Mouse (Mus musculus) E14TG2a.4 (cell line): ENCODE results near the gene Gosr2.

Source experiments
- H3K27me3 ChIP-seq: 2 replicates; pipeline ENCODE4 v1.6.1; 2014; ENCODE audit warnings: low read length, control low read depth; ENCODE audit not compliant: insufficient read depth
- H3K36me3 ChIP-seq: 2 replicates; pipeline ENCODE4 v1.6.1; 2014; ENCODE audit warnings: low read length, control low read depth; ENCODE audit not compliant: insufficient read depth
- H3K4me1 ChIP-seq: replicated peaks from 2 replicates; pipeline ENCODE4 v1.6.1; 2014; ENCODE audit warnings: low read depth, low read length, control low read depth
- H3K4me3 ChIP-seq: replicated peaks from 2 replicates; pipeline ENCODE4 v1.5.1; 2014; ENCODE audit warnings: mild to moderate bottlenecking, low read length
- H3K9me3 ChIP-seq: 2 replicates; pipeline ENCODE4 v1.6.1; 2014; ENCODE audit warnings: low read length, control low read depth
- CTCF ChIP-seq: conservative IDR thresholded peaks from 2 replicates; pipeline ENCODE4 v1.5.1; 2014; ENCODE audit warnings: low read length
- NANOG ChIP-seq: IDR thresholded peaks from 2 replicates; pipeline ENCODE4 v1.6.1; 2014; ENCODE audit warnings: borderline replicate concordance, low read length, mixed read lengths
- POU5F1 ChIP-seq: IDR thresholded peaks from 2 replicates; pipeline ENCODE4 v1.6.1; 2014; ENCODE audit warnings: low read length, borderline replicate concordance

The Gosr2 gene

DNA sequence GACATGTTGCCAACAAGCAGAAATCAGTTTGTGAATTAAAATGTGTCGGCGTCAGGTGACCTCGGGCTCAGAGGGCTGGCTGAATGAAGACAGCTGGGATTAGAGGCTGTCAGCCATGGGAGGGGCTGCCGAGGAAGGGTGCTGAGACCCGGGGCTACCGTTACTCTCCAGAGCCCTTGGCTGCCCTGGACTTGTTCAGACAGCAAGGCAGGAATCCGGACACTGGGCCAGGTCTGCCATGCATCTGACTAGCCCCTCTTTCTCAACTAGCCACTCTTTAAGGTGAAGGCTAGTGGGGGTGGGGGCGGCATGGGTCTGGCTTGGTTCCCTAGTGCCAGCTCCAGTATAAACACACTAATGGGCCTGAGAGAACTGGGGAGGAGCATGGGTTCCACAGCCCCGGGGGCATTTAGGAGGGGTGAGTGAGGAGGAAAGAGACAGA lies 24.4 kb upstream of the Gosr2 start:
- H3K27me3 ChIP-seq, result peaks cover 38% of the 10 kb centered on the region
- peaks cover 13% of the 10 kb centered on the region for H3K4me1 ChIP-seq
- H3K36me3 ChIP-seq, result no peaks in the 10 kb centered on the region
- TF ChIP-seq NANOG (no peak), CTCF (no peak), POU5F1 (no peak)
- H3K4me3 ChIP-seq, result peak overlapping the region; percentile 51; the same call in 1 of the 2 replicates
- no peaks in the 10 kb centered on the region for H3K9me3 ChIP-seq

DNA sequence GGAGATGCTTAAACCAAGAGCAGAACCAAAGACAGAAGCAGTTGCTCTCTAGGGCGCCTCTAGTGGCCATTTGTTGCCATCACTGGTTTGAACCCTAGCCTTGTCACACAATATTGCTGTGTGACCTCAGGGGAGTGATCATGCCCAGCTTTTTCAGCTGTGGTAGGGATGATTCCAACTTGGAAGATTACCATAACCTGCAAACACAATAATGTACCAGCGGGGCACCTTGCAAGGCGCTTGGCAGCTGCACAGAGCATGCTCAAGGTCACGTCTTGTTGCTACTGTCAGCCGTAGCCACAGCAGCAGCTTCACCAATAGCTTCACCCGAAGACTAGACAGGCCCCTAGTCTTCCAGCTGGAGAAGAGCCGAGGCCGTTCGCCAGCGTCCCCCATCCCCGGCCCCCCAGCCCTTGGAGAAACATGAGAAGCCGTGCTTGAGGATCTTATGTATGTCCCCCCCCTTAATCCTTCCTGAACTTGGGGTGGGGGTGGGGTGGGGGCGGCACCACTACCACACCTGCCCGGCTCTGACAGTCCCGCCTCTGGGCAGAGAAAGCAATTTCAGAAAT lies 23.9 kb upstream of the Gosr2 start:
- no peak for TF ChIP-seq NANOG
- peak; percentile 91 for TF ChIP-seq CTCF
- no peaks in the 10 kb centered on the region for H3K9me3 ChIP-seq
- peaks cover 13% of the 10 kb centered on the region for H3K4me1 ChIP-seq
- H3K27me3 ChIP-seq, result peaks cover 42% of the 10 kb centered on the region
- peak overlapping the region; percentile 51; the same call in 1 of the 2 replicates for H3K4me3 ChIP-seq
- no peaks in the 10 kb centered on the region for H3K36me3 ChIP-seq

DNA sequence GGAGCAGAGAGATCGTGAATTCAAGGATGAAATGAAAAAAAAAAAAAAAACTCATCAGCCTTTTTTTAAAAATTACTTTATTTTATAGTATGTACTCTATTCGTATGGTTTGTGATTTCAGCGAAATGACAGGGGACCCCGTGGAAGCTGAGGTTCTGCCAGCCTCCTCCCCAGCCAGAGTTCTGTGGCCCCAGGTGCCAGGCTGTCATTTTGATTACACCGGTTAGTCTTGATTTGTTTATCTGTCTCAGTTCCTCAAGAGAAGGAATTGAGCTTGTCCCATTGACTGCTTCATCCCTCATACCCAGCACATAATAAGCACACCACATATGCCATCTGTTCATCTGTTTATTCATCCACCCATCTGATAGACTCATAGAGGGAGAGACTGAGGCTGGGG lies 21.7 kb upstream of the Gosr2 start:
- peaks cover 54% of the 10 kb centered on the region for H3K27me3 ChIP-seq
- H3K4me3 ChIP-seq, result no peak overlapping the region
- no peaks in the 10 kb centered on the region for H3K9me3 ChIP-seq
- TF ChIP-seq CTCF (no peak), NANOG (no peak), POU5F1 (no peak)
- peaks cover 13% of the 10 kb centered on the region for H3K4me1 ChIP-seq
- no peaks in the 10 kb centered on the region for H3K36me3 ChIP-seq

DNA sequence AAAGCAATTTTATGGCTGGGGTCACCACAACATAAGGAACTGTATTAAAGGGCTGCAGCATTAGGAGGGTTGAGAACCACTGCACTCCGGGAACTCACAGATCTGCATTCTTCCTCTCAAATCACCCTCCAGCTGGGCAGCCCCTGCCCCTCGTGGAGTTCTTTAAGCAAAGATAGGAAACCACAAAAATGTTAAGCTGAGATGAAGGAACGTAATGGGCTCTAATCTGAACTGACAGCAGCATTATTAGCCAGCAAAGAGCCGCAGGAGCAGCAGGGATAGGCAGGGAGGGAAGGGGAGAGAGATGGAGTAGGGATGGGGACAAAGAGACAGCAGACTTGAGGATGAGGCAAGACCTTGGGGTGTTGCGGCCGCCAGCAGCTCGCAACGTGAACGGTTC lies 19.3 kb upstream of the Gosr2 start:
- no peak for TF ChIP-seq POU5F1
- no peak for TF ChIP-seq CTCF
- no peak for TF ChIP-seq NANOG
- H3K9me3 ChIP-seq, result 0 out of 2 replicates have a peak, but pooled peaks cover 4% of the 10 kb centered on the region
- peaks cover 12% of the 10 kb centered on the region for H3K4me1 ChIP-seq
- no peak overlapping the region for H3K4me3 ChIP-seq
- peaks cover 52% of the 10 kb centered on the region for H3K27me3 ChIP-seq
- no peaks in the 10 kb centered on the region for H3K36me3 ChIP-seq

DNA sequence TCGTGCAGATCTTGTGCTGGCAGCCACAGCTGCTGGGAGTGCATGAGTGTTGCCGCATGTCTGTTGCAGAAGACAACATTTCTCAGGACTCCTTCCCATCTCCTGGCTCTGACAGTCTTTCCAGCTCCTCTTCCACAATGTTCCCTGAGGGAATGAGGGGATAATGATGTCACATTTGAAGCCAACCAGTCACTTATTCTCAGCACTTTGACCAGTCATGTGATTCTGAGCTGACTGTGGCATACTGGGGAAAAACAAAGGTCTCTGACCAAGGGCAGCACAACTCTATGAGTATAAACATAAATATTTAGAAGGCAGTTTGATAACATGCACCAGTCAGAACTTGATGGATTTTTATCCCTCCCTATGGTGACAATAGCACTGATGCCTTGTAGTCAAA lies 16.4 kb upstream of the Gosr2 start:
- H3K36me3 ChIP-seq, result no peaks in the 10 kb centered on the region
- TF ChIP-seq NANOG (no peak), CTCF (no peak), POU5F1 (no peak)
- peaks cover 71% of the 10 kb centered on the region for H3K27me3 ChIP-seq
- 0 out of 2 replicates have a peak, but pooled peaks cover 4% of the 10 kb centered on the region for H3K9me3 ChIP-seq
- H3K4me3 ChIP-seq, result no peak overlapping the region
- peaks cover 7% of the 10 kb centered on the region for H3K4me1 ChIP-seq

DNA sequence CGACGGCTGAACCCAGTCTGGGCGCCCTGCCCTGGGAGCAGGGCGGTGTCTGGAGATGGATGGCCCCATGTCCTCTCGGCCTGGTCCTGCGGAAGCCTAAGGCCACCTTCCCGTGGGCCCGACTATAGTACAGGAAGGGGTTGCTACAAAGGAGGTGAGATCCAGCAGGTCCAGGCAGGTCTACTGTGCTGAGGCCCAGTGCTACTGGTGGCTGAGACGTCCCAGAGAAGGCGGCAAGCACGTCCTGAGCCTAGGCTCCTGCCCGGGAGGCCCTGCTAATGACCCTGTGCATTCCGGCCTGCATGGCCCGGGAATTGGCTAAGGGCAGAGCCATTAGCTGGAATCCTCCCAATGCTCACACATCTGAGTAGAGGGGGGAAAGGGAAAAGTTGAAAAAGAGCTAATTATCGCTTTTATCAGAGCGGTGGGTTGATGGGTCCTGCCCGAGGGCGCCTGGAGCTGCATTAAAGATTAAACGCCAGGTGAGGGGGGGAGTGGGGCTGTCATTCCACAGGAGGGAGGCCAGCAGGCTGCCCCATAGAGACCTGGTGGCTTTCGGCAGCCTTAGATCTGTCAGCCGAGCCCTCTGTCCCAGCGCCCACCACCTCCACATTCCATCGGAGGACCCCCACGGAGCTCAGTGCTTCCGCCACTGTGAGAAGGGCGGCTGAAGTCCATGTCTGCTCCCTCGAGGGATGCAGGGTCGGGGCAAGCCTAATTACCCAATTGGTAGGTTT lies 14.3 kb upstream of the Gosr2 start:
- Histone ChIP-seq H3K9me3 (0 out of 2 replicates have a peak, but pooled peaks cover 4% of the 10 kb centered on the region), H3K36me3 (no peaks in the 10 kb centered on the region), H3K27me3 (peaks cover 61% of the 10 kb centered on the region), H3K4me3 (0 out of 2 replicates have a peak overlapping the region, but pooled peaks have one; percentile 13), H3K4me1 (peaks cover 10% of the 10 kb centered on the region)
- no peak for TF ChIP-seq CTCF
- no peak for TF ChIP-seq NANOG
- no peak for TF ChIP-seq POU5F1

DNA sequence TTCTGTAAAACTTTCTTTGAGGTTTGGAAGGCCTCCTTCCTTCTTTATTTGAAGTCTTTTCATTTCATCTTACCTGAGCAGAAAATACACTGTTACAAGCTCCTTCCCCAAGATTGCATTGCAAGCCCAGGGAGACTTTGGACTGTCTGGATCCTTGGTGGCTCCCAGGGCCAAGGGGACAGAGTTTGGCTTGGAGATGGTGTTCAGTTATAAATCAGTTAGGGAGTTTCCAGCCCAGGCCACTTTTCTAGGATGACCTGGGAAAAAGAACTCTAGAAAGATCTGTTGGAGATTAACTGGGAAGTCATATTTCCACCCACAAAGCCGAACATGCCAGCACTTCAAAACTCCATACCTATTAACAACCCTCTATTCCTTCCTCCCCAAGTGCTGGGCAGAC lies 12.3 kb upstream of the Gosr2 start:
- TF ChIP-seq NANOG, result no peak
- TF ChIP-seq CTCF, result no peak
- no peak for TF ChIP-seq POU5F1
- H3K27me3 ChIP-seq, result peaks cover 57% of the 10 kb centered on the region
- H3K4me3 ChIP-seq, result no peak overlapping the region
- H3K4me1 ChIP-seq, result peaks cover 15% of the 10 kb centered on the region
- H3K9me3 ChIP-seq, result 0 out of 2 replicates have a peak, but pooled peaks cover 4% of the 10 kb centered on the region
- H3K36me3 ChIP-seq, result no peaks in the 10 kb centered on the region

DNA sequence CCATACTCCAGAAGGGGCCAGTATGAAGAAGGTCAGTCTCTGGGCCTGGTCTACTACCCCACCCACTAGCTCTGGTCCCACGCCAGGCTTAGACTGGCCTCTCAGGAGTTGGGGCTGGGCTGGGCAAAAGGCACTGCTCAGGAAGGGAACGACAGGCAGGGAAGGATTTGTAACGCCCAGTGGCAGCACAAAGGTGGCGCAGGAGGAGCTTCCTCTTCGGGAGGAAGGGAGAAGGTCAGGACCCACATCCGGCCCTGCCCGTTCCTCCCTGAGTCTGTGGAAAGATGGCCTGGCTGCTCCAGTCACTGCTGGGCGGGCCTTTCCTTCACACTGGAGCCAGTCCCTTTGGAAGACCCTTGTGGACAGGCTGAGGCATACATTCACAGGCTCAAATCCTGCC lies 9.3 kb upstream of the Gosr2 start:
- peaks cover 64% of the 10 kb centered on the region for H3K27me3 ChIP-seq
- no peaks in the 10 kb centered on the region for H3K9me3 ChIP-seq
- H3K36me3 ChIP-seq, result no peaks in the 10 kb centered on the region
- H3K4me3 ChIP-seq, result no peak overlapping the region
- peaks cover 10% of the 10 kb centered on the region for H3K4me1 ChIP-seq
- no peak for TF ChIP-seq CTCF
- no peak for TF ChIP-seq POU5F1
- TF ChIP-seq NANOG, result no peak

DNA sequence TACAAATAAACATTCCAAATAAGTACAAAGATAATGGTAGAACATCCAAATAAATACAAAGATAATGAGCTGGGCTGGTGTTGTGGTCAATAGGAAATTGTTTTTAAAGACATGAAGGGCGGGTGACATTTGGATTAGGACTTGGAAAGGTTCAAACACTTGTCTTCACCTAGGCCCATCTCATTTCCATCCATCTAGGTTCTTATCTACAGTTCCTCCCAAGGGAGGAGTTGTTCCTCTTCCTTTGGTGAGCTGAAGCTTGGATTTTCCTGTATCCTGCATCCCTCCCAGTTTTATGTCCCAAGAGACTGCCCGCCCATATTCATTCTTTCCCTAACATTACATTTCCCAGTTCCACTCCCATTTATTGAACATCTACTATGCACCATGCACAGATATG lies 528 bp upstream of the Gosr2 start:
- peaks cover 21% of the 10 kb centered on the region for H3K36me3 ChIP-seq
- peaks cover 17% of the 10 kb centered on the region for H3K4me1 ChIP-seq
- TF ChIP-seq POU5F1 (no peak), CTCF (no peak), NANOG (no peak)
- peak overlapping the region; percentile 92 for H3K4me3 ChIP-seq
- peaks cover 13% of the 10 kb centered on the region for H3K27me3 ChIP-seq
- H3K9me3 ChIP-seq, result no peaks in the 10 kb centered on the region
